Mouse (Mus musculus) lung, embryonic 15.5 days (tissue): ENCODE results near the gene Il1r1. TPM values are rescaled to one million over a fixed set of nuclear protein-coding genes. Genes with fewer than 3 reads are reported as not detected.

Experiments
- ATAC-seq: fragments of 200-750 bp; cut with Nextera tagmentation; 2 replicates; pipeline ENCODE4 v1.8.0; 2017; ENCODE audit warnings: moderate number of reproducible peaks, borderline replicate concordance; ENCODE audit not compliant: low FRiP score, low TSS enrichment; ENCODE audit errors: extremely low read depth
- H3K27ac ChIP-seq: fragments of 300-500 bp; sonication (generic); 2 replicates; pipeline ENCODE4 v1.5.1; 2015; ENCODE audit warnings: moderate library complexity, mild to moderate bottlenecking, inconsistent platforms
- H3K27me3 ChIP-seq: fragments of 300-500 bp; sonication (generic); 2 replicates; pipeline ENCODE4 v1.6.1; 2015; ENCODE audit warnings: inconsistent platforms
- H3K36me3 ChIP-seq: fragments of 300-500 bp; sonication (generic); 2 replicates; pipeline ENCODE4 v1.6.1; 2015; ENCODE audit warnings: inconsistent platforms
- H3K4me1 ChIP-seq: fragments of 300-500 bp; sonication (generic); 2 replicates; pipeline ENCODE4 v1.6.1; 2015; ENCODE audit warnings: inconsistent platforms
- H3K4me2 ChIP-seq: fragments of 300-500 bp; sonication (generic); 2 replicates; pipeline ENCODE4 v1.6.1; 2015; ENCODE audit warnings: inconsistent platforms, mild to moderate bottlenecking, moderate library complexity
- H3K4me3 ChIP-seq: fragments of 300-500 bp; sonication (generic); 2 replicates; pipeline ENCODE4 v1.5.1; 2015; ENCODE audit warnings: mild to moderate bottlenecking, inconsistent platforms
- H3K9ac ChIP-seq: fragments of 300-500 bp; sonication (generic); 2 replicates; pipeline ENCODE4 v1.6.1; 2015; ENCODE audit warnings: inconsistent platforms
- H3K9me3 ChIP-seq: fragments of 300-500 bp; sonication (generic); 2 replicates; pipeline ENCODE4 v1.6.1; 2016; ENCODE audit warnings: inconsistent platforms
- WGBS: fragments of 180-500 bp; shearing (Covaris S2); methylation state at CpG from one replicate; pipeline ENCODE4 v1.1.7; 2015; 5-methylcytosine and 5-hydroxymethylcytosine counted together
- polyA plus RNA-seq: library from polyadenylated mRNA; unstranded; fragments of >200 nt; fragmentation: Nextera tagmentation; extraction: Ambion mirVana; gene quantifications from 2 replicates; pipeline ENCODE4 v1.2.1, GENCODE M21; 2015

The Il1r1 gene
- polyA plus RNA-seq, 1 experiment from 2014 or later, result 10.9 TPM

DNA sequence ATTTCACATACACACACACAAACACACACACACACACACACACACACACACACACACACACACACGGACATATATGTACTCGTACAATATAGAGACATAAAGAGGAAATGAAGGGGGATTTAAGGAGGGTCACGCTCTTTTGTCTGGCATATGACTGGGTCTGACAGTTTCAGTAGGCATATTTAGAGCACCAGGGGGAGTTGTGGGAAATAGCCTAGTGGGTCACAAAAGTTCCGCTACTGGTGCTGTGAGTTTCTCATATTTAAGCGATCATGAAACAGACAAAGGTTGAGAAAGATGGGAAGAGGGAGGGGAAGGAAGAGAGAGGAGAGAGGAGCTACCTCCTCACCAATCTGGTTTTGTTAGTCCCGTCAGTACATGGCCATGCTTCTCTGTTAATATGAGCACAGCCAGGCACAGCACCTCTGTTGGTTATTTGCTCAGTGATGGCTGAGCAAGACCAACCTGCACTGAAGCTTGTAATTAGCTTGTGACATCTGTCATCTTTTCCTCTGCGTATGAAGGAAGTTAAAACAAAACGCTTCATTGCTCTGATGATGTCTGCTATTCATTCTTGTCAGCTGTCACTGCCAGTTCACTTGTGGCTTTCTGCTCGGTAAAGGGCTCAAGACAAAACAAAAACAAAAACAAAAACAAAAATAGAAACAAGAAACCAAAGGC lies 37.7 kb downstream of the Il1r1 start:
- no peak overlapping the region for H3K4me3 ChIP-seq
- no peak overlapping the region for H3K9ac ChIP-seq
- no peak for ATAC-seq
- H3K4me2 ChIP-seq, result no peak overlapping the region
- no peaks in the 10 kb centered on the region for H3K27me3 ChIP-seq
- no peaks in the 10 kb centered on the region for H3K36me3 ChIP-seq
- peaks cover 25% of the 10 kb centered on the region for H3K4me1 ChIP-seq
- WGBS, result 68% methylated on average over 9 of the region's 9 CpGs
- H3K9me3 ChIP-seq, result no peaks in the 10 kb centered on the region
- H3K27ac ChIP-seq, result no peak overlapping the region

- Histone ChIP-seq H3K9me3 (no peaks in the 10 kb centered on the region), H3K4me3 (no peak overlapping the region), H3K27ac (no peak overlapping the region), H3K27me3 (no peaks in the 10 kb centered on the region), H3K4me1 (peaks cover 25% of the 10 kb centered on the region), H3K36me3 (no peaks in the 10 kb centered on the region), H3K9ac (no peak overlapping the region), H3K4me2 (no peak overlapping the region)
- ATAC-seq, result no peak
- 82% methylated on average over 7 of the region's 7 CpGs for WGBS
Measured at GRCm38 (mm10) chr1:40263122-40263498, 38.2 kb downstream of the Il1r1 start.

GRCm38 (mm10) chr1:40263679-40264078 lies 38.8 kb downstream of the Il1r1 start:
- no peaks in the 10 kb centered on the region for H3K27me3 ChIP-seq
- ATAC-seq, result no peak
- no peak overlapping the region for H3K27ac ChIP-seq
- no peak overlapping the region for H3K9ac ChIP-seq
- H3K36me3 ChIP-seq, result no peaks in the 10 kb centered on the region
- whole genome bisulfite sequencing, result 86% methylated on average over 8 of the region's 8 CpGs
- no peak overlapping the region for H3K4me2 ChIP-seq
- no peak overlapping the region for H3K4me3 ChIP-seq
- no peaks in the 10 kb centered on the region for H3K9me3 ChIP-seq
- H3K4me1 ChIP-seq, result peaks cover 25% of the 10 kb centered on the region

DNA sequence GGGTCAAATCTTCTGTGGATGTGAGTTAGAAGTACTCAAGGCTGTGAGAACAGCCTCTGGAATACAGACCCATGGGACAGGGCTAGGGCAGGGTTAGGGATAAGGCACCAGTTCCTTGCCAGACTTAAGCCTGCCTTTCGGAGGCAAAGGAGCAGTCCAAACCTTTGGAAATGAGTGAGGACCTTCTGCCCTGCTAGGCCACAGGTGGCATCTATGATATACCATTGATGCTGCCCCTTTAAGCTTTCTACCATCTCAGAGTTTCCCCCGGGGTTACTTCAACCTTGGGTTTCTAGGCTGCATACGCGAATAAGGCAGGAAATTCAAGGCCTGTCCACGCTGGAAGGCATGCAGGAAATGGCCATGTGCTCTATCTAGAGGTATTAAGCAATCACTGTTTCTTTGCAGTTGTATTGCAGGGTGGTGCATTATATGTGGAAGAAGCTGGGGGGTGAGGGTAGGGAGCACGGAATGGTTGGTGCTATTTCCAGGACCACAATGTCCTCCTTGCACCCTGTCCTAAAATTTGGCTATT lies 40.5 kb downstream of the Il1r1 start:
- Histone ChIP-seq H3K27me3 (no peaks in the 10 kb centered on the region), H3K9me3 (no peaks in the 10 kb centered on the region), H3K27ac (peak overlapping the region; percentile 89; the same call in 1 of the 2 replicates), H3K4me3 (no peak overlapping the region), H3K4me1 (peaks cover 25% of the 10 kb centered on the region), H3K9ac (no peak overlapping the region), H3K4me2 (no peak overlapping the region), H3K36me3 (no peaks in the 10 kb centered on the region)
- 59% methylated on average over 6 of the region's 6 CpGs for WGBS
- ATAC-seq, result no peak

- H3K4me3 ChIP-seq, result peak overlapping the region; percentile 57
- peak overlapping the region; percentile 78 for H3K9ac ChIP-seq
- H3K4me1 ChIP-seq, result peaks cover 25% of the 10 kb centered on the region
- WGBS, result under 1% methylated on average over 36 of the region's 36 CpGs
- ATAC-seq, result peak; percentile 89
- peak overlapping the region; percentile 89 for H3K27ac ChIP-seq
- peak overlapping the region; percentile 87 for H3K4me2 ChIP-seq
- no peaks in the 10 kb centered on the region for H3K27me3 ChIP-seq
- H3K36me3 ChIP-seq, result no peaks in the 10 kb centered on the region
- H3K9me3 ChIP-seq, result no peaks in the 10 kb centered on the region
Measured at GRCm38 (mm10) chr1:40266431-40267260, 41.8 kb downstream of the Il1r1 start.

DNA sequence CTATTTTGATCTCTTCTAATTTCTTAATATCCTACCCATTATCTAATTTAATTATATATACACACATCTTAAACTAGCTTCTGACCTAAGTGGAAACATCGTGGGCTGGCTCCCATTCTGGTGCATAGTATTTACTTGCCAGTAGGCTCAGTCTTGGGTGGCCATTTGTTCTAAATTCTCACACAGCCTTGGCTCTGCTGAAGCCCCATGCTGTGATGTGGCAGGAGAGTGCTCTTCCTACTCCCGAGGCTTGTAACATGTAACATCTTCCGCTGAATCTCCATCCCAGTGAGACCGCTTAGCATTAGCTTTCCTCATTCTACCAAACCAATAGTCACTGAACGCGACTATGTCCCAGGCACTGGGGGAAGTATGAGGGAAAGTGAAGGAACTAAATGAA lies 43.0 kb downstream of the Il1r1 start:
- Histone ChIP-seq H3K36me3 (no peaks in the 10 kb centered on the region), H3K9ac (no peak overlapping the region), H3K27ac (no peak overlapping the region), H3K4me3 (no peak overlapping the region), H3K27me3 (no peaks in the 10 kb centered on the region), H3K9me3 (no peaks in the 10 kb centered on the region), H3K4me2 (peak overlapping the region; percentile 87; the same call in 1 of the 2 replicates), H3K4me1 (peaks cover 25% of the 10 kb centered on the region)
- ATAC-seq, result no peak
- 88% methylated on average over 6 of the region's 6 CpGs for WGBS

GRCm38 (mm10) chr1:40268536-40268935 lies 43.7 kb downstream of the Il1r1 start:
- ATAC-seq, result no peak
- H3K4me2 ChIP-seq, result peak overlapping the region; percentile 7; the same call in 1 of the 2 replicates
- H3K27me3 ChIP-seq, result no peaks in the 10 kb centered on the region
- no peak overlapping the region for H3K27ac ChIP-seq
- H3K4me3 ChIP-seq, result no peak overlapping the region
- no peaks in the 10 kb centered on the region for H3K36me3 ChIP-seq
- H3K4me1 ChIP-seq, result peaks cover 25% of the 10 kb centered on the region
- no peak overlapping the region for H3K9ac ChIP-seq
- H3K9me3 ChIP-seq, result no peaks in the 10 kb centered on the region
- WGBS, result 48% methylated on average over 6 of the region's 6 CpGs

- no peak for ATAC-seq
- no peak overlapping the region for H3K4me3 ChIP-seq
- no peaks in the 10 kb centered on the region for H3K36me3 ChIP-seq
- H3K4me2 ChIP-seq, result no peak overlapping the region
- no peaks in the 10 kb centered on the region for H3K27me3 ChIP-seq
- peaks cover 32% of the 10 kb centered on the region for H3K4me1 ChIP-seq
- WGBS, result 88% methylated on average over 12 of the region's 12 CpGs
- no peak overlapping the region for H3K27ac ChIP-seq
- H3K9me3 ChIP-seq, result no peaks in the 10 kb centered on the region
- H3K9ac ChIP-seq, result no peak overlapping the region
Measured at GRCm38 (mm10) chr1:40270415-40270814, 45.5 kb downstream of the Il1r1 start.

GRCm38 (mm10) chr1:40271052-40271451 lies 46.2 kb downstream of the Il1r1 start:
- no peak overlapping the region for H3K4me3 ChIP-seq
- 71% methylated on average over 4 of the region's 4 CpGs for WGBS
- H3K9me3 ChIP-seq, result no peaks in the 10 kb centered on the region
- no peaks in the 10 kb centered on the region for H3K27me3 ChIP-seq
- H3K4me2 ChIP-seq, result no peak overlapping the region
- ATAC-seq, result no peak
- no peak overlapping the region for H3K27ac ChIP-seq
- H3K9ac ChIP-seq, result no peak overlapping the region
- peaks cover 26% of the 10 kb centered on the region for H3K4me1 ChIP-seq
- no peaks in the 10 kb centered on the region for H3K36me3 ChIP-seq

DNA sequence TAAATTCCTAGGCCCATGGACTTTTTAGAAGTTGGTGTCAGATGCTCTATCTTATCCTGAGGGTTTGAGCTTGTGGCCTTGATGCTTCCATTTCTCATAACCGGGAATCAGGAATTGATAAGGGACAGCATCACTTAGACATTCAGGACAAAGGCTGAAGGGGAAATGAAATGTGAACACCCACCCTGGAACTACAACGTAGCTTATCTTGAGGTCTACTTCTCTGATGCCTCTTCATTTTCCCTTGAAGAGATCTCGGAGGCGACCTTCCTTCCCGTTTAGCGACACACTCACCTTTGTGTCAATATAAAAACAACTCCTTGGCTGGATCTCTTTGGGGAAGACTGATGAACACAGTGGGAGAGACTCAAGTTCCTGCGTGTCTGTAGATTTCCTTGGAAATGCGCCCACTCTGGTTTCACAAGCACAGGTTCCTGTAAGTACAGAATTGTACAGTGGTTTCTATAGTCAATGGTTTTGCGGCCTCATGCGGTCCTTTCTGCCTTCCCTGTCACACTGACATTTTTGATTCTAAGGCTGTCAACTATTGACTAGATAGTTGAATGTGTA lies 46.7 kb downstream of the Il1r1 start:
- Histone ChIP-seq H3K9ac (no peak overlapping the region), H3K9me3 (no peaks in the 10 kb centered on the region), H3K27me3 (no peaks in the 10 kb centered on the region), H3K4me1 (peaks cover 21% of the 10 kb centered on the region), H3K27ac (no peak overlapping the region), H3K4me3 (no peak overlapping the region), H3K4me2 (no peak overlapping the region), H3K36me3 (no peaks in the 10 kb centered on the region)
- no peak for ATAC-seq
- 80% methylated on average over 10 of the region's 10 CpGs for WGBS

DNA sequence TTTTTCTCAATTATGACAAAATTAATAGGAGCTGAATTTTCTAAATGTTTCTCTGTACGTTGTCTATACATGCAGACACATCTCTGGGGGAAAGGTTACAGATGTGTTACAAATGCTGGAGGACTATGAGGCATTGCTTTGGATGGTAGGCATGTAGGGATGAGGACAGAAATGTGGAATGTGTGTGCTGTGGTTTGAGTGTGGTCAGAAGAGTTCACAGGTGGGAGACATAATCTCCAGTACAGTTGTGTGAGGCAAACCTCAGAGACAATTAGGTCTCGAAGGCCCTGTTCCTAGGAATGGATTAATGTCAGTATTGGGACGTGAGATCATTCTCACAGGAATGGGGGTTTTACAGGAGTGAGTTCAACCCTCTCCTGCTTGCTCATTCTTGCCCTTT lies 47.3 kb downstream of the Il1r1 start:
- no peaks in the 10 kb centered on the region; the same call in 1 of the 2 replicates for H3K36me3 ChIP-seq
- no peak overlapping the region for H3K4me2 ChIP-seq
- no peak overlapping the region for H3K4me3 ChIP-seq
- H3K9me3 ChIP-seq, result no peaks in the 10 kb centered on the region
- WGBS, result 80% methylated on average over 3 of the region's 3 CpGs
- H3K27ac ChIP-seq, result no peak overlapping the region
- H3K4me1 ChIP-seq, result peaks cover 14% of the 10 kb centered on the region
- ATAC-seq, result no peak
- H3K9ac ChIP-seq, result no peak overlapping the region
- H3K27me3 ChIP-seq, result no peaks in the 10 kb centered on the region

DNA sequence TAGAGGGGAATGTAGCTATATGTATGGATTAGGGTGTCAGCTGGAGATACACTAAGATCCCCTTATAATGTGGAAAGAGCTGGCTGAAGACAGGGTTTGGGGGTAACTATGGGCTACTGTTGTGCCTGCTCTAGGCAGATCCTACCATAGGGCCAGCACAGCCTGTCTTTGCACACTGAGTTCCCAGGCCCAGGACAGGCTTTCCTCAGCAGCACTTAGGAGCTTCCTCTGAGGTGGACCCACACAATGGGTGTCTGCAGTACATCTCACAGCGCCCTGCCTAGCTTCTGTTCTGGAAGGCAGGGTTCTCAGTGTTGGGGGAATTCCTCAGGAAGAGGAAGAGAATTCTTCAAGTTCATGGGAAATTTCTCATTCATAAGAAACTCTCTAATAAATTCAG lies 48.6 kb downstream of the Il1r1 start:
- H3K9ac ChIP-seq, result no peak overlapping the region
- H3K4me3 ChIP-seq, result no peak overlapping the region
- no peaks in the 10 kb centered on the region; the same call in 1 of the 2 replicates for H3K36me3 ChIP-seq
- H3K9me3 ChIP-seq, result no peaks in the 10 kb centered on the region
- no peaks in the 10 kb centered on the region for H3K27me3 ChIP-seq
- no peak for ATAC-seq
- peaks cover 10% of the 10 kb centered on the region for H3K4me1 ChIP-seq
- WGBS, result 91% methylated on average over 1 of the region's 1 CpGs
- no peak overlapping the region for H3K27ac ChIP-seq
- no peak overlapping the region for H3K4me2 ChIP-seq
